Mouse (Mus musculus) neural tube, embryonic 15.5 days (tissue): ENCODE data around the gene Pigu. TPM values are rescaled to one million over a fixed set of nuclear protein-coding genes. Genes with fewer than 3 reads are reported as not detected.

Source experiments
- ATAC-seq: fragments of 200-750 bp; cut with Nextera tagmentation; 2 replicates; pipeline ENCODE4 v1.8.0; 2017; ENCODE audit warnings: mild to moderate bottlenecking, moderate TSS enrichment, moderate library complexity; ENCODE audit not compliant: low FRiP score
- H3K27ac ChIP-seq: fragments of 300-500 bp; sonication (generic); replicated peaks from 2 replicates; pipeline ENCODE4 v1.5.1; 2015; ENCODE audit warnings: mild to moderate bottlenecking, inconsistent platforms
- H3K27me3 ChIP-seq: fragments of 300-500 bp; sonication (generic); replicated peaks from 2 replicates; pipeline ENCODE4 v1.6.1; 2015; ENCODE audit warnings: inconsistent platforms
- H3K36me3 ChIP-seq: fragments of 300-500 bp; sonication (generic); 2 replicates; pipeline ENCODE4 v1.6.1; 2015; ENCODE audit warnings: inconsistent platforms
- H3K4me1 ChIP-seq: fragments of 300-500 bp; sonication (generic); 2 replicates; pipeline ENCODE4 v1.6.1; 2015; ENCODE audit warnings: inconsistent platforms
- H3K4me2 ChIP-seq: fragments of 300-500 bp; sonication (generic); 2 replicates; pipeline ENCODE4 v1.6.1; 2015; ENCODE audit warnings: inconsistent platforms, mild to moderate bottlenecking, moderate library complexity
- H3K4me3 ChIP-seq: fragments of 300-500 bp; sonication (generic); replicated peaks from 2 replicates; pipeline ENCODE4 v1.5.1; 2015; ENCODE audit warnings: mild to moderate bottlenecking, inconsistent platforms
- H3K9ac ChIP-seq: fragments of 300-500 bp; sonication (generic); replicated peaks from 2 replicates; pipeline ENCODE4 v1.6.1; 2015; ENCODE audit warnings: mild to moderate bottlenecking, inconsistent platforms
- H3K9me3 ChIP-seq: fragments of 300-500 bp; sonication (generic); replicated peaks from 2 replicates; pipeline ENCODE4 v1.6.1; 2016; ENCODE audit warnings: inconsistent platforms
- WGBS: fragments of 180-500 bp; shearing (Covaris S2); methylation state at CpG from one replicate; pipeline ENCODE4 v1.1.7; 2015; ENCODE audit warnings: mixed read lengths; 5-methylcytosine and 5-hydroxymethylcytosine counted together
- polyA plus RNA-seq: library from polyadenylated mRNA; unstranded; fragments of >200 nt; fragmentation: Nextera tagmentation; extraction: Ambion mirVana; gene quantifications from 2 replicates; pipeline ENCODE4 v1.2.1, GENCODE M21; 2015

Gene Pigu
- polyA plus RNA-seq, 1 experiment from 2014 or later: 57.4 TPM

DNA sequence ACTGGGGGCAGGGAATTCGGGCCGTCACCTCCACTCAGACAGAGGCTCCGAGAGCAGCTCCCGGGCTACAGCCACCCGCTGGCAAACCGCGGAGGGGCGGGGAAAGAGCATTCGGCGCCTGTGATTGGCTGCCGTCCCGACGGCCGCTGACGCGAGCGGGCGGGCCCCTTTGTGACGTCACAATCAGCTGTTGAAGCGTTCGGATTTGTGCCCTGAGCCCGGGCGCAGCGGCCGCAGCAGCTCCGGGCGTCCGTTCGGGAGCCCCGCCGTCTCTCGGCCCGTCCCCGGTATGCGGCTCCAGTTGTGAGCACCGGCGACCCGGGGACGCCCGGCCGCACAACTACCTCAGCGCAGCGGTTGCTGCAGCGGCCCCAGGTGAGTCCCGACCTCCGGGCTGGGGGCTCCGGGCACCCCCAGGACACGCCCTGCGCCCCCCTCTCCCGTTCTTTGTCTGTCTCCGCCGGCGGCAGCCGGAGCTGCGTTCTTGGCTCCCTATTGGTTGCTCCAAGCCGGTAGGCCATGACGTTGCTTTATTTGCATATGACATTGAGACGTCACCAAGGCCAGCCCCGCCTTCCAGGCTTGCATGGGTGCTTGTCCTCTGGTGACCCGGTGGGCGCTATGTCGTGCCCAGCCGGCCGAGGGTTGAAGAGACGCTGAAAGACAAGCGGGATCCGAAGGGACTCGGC, 24.6 kb upstream of the Pigu start:
- ATAC-seq: peak; percentile 95
- Histone ChIP-seq H3K9ac (peak overlapping the region; percentile 97), H3K36me3 (peaks cover 13% of the 10 kb centered on the region), H3K4me1 (peaks cover 55% of the 10 kb centered on the region), H3K27me3 (no peaks in the 10 kb centered on the region; the same call in 1 of the 2 replicates), H3K27ac (peak overlapping the region; percentile 99), H3K4me2 (peak overlapping the region; percentile 83), H3K4me3 (peak overlapping the region; percentile 74), H3K9me3 (no peaks in the 10 kb centered on the region)
- WGBS: under 1% methylated on average over 65 of the region's 68 CpGs

- Histone ChIP-seq H3K4me2 (peak overlapping the region; percentile 83), H3K4me1 (peaks cover 47% of the 10 kb centered on the region), H3K27ac (peak overlapping the region; percentile 99), H3K9me3 (no peaks in the 10 kb centered on the region), H3K9ac (peak overlapping the region; percentile 97), H3K4me3 (peak overlapping the region; percentile 74), H3K27me3 (no peaks in the 10 kb centered on the region; the same call in 1 of the 2 replicates), H3K36me3 (peaks cover 6% of the 10 kb centered on the region; the same call in 1 of the 2 replicates)
- under 1% methylated on average over 11 of the region's 11 CpGs for WGBS
- ATAC-seq: no peak
Measured at GRCm38 (mm10) chr2:155381060-155381437, 23.8 kb upstream of the Pigu start.

DNA sequence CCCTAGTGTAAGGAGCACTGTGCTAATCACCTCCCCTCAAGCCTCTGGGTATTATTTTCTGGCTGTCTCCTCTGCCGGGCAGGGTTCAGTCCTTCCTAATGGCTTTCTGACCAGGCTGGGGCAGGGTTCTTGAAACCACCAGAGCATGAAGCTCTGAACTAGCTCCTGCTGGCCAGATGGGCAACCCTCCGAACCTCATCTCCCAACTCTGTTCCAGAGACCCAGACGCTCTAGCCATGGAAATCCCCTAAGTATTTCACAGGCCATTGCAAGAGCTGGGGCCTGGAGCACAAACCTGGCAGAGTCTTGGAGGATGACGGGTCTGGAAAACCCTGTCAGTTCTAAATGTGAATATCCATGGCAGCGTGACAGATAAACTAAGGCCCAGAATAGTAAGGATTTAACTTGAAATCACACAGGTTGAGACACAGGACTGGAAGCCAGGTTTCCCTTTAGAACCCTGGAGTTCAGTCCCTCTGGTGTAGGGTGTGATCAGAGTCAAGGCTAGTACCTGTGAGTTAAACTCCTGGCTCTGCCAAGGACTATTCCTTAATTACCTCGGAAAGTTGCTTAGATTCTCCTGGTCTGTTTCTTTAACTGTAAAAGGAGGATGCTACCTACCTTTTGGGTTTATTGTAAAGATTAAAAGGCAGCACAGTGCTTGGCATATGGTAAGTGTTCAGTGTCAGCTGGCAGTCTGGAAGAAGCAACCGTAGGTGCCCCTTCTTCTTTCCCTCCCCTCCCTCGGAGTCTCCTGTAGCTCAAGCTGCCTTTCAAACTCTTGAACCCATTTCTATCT, 23.2 kb upstream of the Pigu start, which contains the start of gene Trp53inp2:
Gene Trp53inp2, plus strand, starts transcription at position 799 of the 799 bp plus-strand sequence.
- Histone ChIP-seq H3K4me1 (peaks cover 42% of the 10 kb centered on the region), H3K4me3 (peak within 1 kb of the TSS; percentile 74), H3K27me3 (no peaks in the 10 kb centered on the region; the same call in 1 of the 2 replicates), H3K36me3 (0 out of 2 replicates have a peak, but pooled peaks cover under 1% of the 10 kb centered on the region), H3K9ac (peak within 1 kb of the TSS; percentile 97), H3K9me3 (no peaks in the 10 kb centered on the region), H3K4me2 (peak within 1 kb of the TSS; percentile 83), H3K27ac (peak within 1 kb of the TSS; percentile 99)
- ATAC-seq: no peak
- WGBS: 43% methylated on average over 8 of the region's 8 CpGs

- Histone ChIP-seq H3K4me2 (no peak overlapping the region), H3K4me3 (no peak overlapping the region), H3K9me3 (no peaks in the 10 kb centered on the region), H3K36me3 (no peaks in the 10 kb centered on the region), H3K27ac (no peak overlapping the region), H3K27me3 (no peaks in the 10 kb centered on the region; the same call in 1 of the 2 replicates), H3K4me1 (peaks cover 11% of the 10 kb centered on the region), H3K9ac (no peak overlapping the region)
- ATAC-seq: no peak
- 84% methylated on average over 10 of the region's 10 CpGs for WGBS
Measured at GRCm38 (mm10) chr2:155376191-155376590, 19.0 kb upstream of the Pigu start.

DNA sequence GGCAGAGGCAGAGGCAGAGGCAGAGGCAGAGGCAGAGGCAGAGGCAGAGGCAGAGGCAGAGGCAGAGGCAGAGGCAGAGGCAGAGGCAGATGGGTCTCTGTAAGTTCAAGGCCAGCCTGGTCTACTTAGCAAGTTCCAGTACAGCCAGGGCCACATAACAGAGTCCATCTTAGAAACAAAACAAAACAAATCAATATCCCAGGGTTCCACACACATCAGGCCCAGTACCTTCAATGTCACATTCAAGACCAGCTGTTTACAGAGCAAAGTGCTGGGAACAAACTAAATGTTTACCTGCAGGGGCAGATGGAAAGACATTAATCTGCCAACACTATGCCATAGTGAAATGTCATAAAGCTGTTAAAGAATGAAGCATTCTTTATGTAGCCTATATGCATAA, 17.3 kb upstream of the Pigu start:
- Histone ChIP-seq H3K9me3 (no peaks in the 10 kb centered on the region), H3K4me2 (no peak overlapping the region), H3K4me3 (no peak overlapping the region), H3K27me3 (no peaks in the 10 kb centered on the region; the same call in 1 of the 2 replicates), H3K36me3 (no peaks in the 10 kb centered on the region), H3K27ac (no peak overlapping the region), H3K9ac (no peak overlapping the region), H3K4me1 (no peaks in the 10 kb centered on the region)
- no peak for ATAC-seq

DNA sequence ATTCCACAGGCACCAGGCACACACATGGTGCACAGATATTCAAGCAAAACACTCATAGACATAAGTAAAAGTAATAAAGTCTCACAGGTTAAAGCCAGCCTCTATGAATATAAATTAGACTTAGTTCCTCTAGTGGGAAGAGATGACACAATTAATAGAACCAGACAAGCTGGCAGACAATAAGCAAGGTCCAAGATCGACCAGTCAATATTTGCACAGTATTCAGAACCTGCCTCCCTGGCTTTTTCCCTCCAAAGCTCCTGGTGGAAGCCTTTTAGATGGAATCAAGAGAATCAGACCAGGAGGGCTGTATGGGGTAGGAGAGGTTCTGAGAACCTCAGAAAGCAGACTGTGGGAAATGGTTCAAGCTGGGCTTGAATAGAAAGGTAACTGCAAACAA, 16.7 kb upstream of the Pigu start:
- Histone ChIP-seq H3K4me1 (no peaks in the 10 kb centered on the region), H3K9me3 (no peaks in the 10 kb centered on the region), H3K4me2 (no peak overlapping the region), H3K9ac (no peak overlapping the region), H3K27ac (no peak overlapping the region), H3K36me3 (no peaks in the 10 kb centered on the region), H3K27me3 (no peaks in the 10 kb centered on the region; the same call in 1 of the 2 replicates), H3K4me3 (no peak overlapping the region)
- no peak for ATAC-seq
- 81% methylated on average over 1 of the region's 1 CpGs for WGBS

GRCm38 (mm10) chr2:155373302-155373701, 16.1 kb upstream of the Pigu start:
- Histone ChIP-seq H3K9ac (no peak overlapping the region), H3K27ac (no peak overlapping the region), H3K4me1 (no peaks in the 10 kb centered on the region), H3K36me3 (no peaks in the 10 kb centered on the region), H3K4me3 (no peak overlapping the region), H3K9me3 (no peaks in the 10 kb centered on the region), H3K27me3 (no peaks in the 10 kb centered on the region; the same call in 1 of the 2 replicates), H3K4me2 (no peak overlapping the region)
- WGBS: 78% methylated on average over 1 of the region's 1 CpGs
- ATAC-seq: no peak

GRCm38 (mm10) chr2:155372451-155372850, 15.2 kb upstream of the Pigu start:
- 67% methylated on average over 4 of the region's 4 CpGs for WGBS
- ATAC-seq: no peak

GRCm38 (mm10) chr2:155369333-155369883, 12.2 kb upstream of the Pigu start:
- no peak overlapping the region for H3K4me2 ChIP-seq
- H3K4me1 ChIP-seq: no peaks in the 10 kb centered on the region
- ATAC-seq: no peak
- no peaks in the 10 kb centered on the region for H3K9me3 ChIP-seq
- no peak overlapping the region for H3K9ac ChIP-seq
- 67% methylated on average over 7 of the region's 7 CpGs for WGBS
- no peak overlapping the region for H3K27ac ChIP-seq
- no peaks in the 10 kb centered on the region for H3K36me3 ChIP-seq
- no peak overlapping the region for H3K4me3 ChIP-seq
- no peaks in the 10 kb centered on the region for H3K27me3 ChIP-seq

More at GRCm38 (mm10) chr2:155372451-155372850, 15.2 kb upstream of the Pigu start:
- H3K4me3 ChIP-seq: no peak overlapping the region
- no peaks in the 10 kb centered on the region for H3K4me1 ChIP-seq
- H3K4me2 ChIP-seq: no peak overlapping the region
- no peaks in the 10 kb centered on the region for H3K36me3 ChIP-seq
- no peak overlapping the region for H3K27ac ChIP-seq
- no peak overlapping the region for H3K9ac ChIP-seq
- H3K27me3 ChIP-seq: no peaks in the 10 kb centered on the region; the same call in 1 of the 2 replicates
- H3K9me3 ChIP-seq: no peaks in the 10 kb centered on the region

- Histone ChIP-seq H3K36me3 (no peaks in the 10 kb centered on the region), H3K27me3 (no peaks in the 10 kb centered on the region), H3K4me2 (no peak overlapping the region), H3K27ac (no peak overlapping the region), H3K9me3 (no peaks in the 10 kb centered on the region), H3K4me1 (no peaks in the 10 kb centered on the region), H3K9ac (no peak overlapping the region), H3K4me3 (no peak overlapping the region)
- 80% methylated on average over 7 of the region's 7 CpGs for WGBS
- ATAC-seq: no peak
Measured at GRCm38 (mm10) chr2:155367635-155368284, 10.5 kb upstream of the Pigu start.

DNA sequence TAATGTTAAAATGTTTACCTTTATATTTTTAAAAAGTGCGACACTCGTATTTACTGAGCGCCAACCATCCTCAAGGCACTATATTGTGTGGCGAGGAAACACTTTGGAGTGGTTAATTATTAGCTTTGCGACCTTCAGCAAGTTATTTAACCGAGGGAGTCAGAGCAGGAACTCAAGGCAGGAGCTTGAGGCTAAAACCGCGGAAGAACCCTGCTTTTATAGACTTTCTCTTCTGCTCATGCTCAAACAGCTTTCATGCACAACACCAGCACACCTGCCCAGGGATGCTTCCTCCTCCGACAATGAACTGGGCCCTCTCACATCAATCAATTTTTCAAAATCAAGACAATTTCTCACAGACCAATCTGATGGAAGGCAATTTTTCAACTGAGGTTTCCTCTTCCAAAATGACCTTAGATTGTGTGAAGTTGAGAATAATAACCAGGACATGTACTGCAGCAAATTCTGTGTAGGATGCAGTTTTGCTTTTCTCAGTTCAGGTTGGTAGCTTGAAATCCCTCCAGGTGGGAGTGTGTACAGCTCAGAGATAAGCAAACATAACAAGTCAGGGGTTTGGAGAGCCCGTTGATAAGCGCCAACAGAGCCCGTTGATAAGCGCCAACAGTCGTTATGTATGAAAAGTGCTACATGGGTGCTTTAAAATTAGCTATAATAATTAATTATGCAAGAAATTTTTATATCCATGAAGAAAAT, 613 bp upstream of the Pigu start:
- 28% methylated on average over 14 of the region's 14 CpGs for WGBS
- peak overlapping the region; percentile 87 for H3K4me3 ChIP-seq
- ATAC-seq: peak; percentile 62

More for the DNA sequence above, 613 bp upstream of the Pigu start:
- peak overlapping the region; percentile 26 for H3K9ac ChIP-seq
- H3K4me2 ChIP-seq: peak overlapping the region; percentile 80
- no peaks in the 10 kb centered on the region for H3K27me3 ChIP-seq
- H3K4me1 ChIP-seq: peaks cover 22% of the 10 kb centered on the region
- H3K9me3 ChIP-seq: no peaks in the 10 kb centered on the region
- H3K27ac ChIP-seq: peak overlapping the region; percentile 78
- H3K36me3 ChIP-seq: no peaks in the 10 kb centered on the region
